Mouse (Mus musculus) kidney, embryonic 15.5 days (tissue): ENCODE measurements at regions not wholly inside any gene's neighbourhood (a gene's known extent, or its start where the extent isn't known, plus 50 kb on each side); places are given as distances from the start of the nearest gene placed in this dataset.
"Not testable (repeated sequence)": the region's sequence is repeated elsewhere in the genome, so short reads cannot be mapped to it uniquely, and the experiment has no call there.

Experiments used
- ATAC-seq: fragments of 200-750 bp; cut with Nextera tagmentation; replicated peaks from 2 replicates; pipeline ENCODE4 v1.8.0; 2017; ENCODE audit warnings: moderate TSS enrichment; ENCODE audit not compliant: low FRiP score
- H3K27ac ChIP-seq: fragments of 300-500 bp; sonication (generic); 2 replicates; pipeline ENCODE4 v1.5.1; 2015; ENCODE audit warnings: mild to moderate bottlenecking, inconsistent platforms
- H3K27me3 ChIP-seq: fragments of 300-500 bp; sonication (generic); 2 replicates; pipeline ENCODE4 v1.6.1; 2015; ENCODE audit warnings: inconsistent platforms
- H3K36me3 ChIP-seq: fragments of 300-500 bp; sonication (generic); 2 replicates; pipeline ENCODE4 v1.6.1; 2015; ENCODE audit warnings: inconsistent platforms
- H3K4me1 ChIP-seq: fragments of 300-500 bp; sonication (generic); 2 replicates; pipeline ENCODE4 v1.6.1; 2015; ENCODE audit warnings: inconsistent platforms
- H3K4me2 ChIP-seq: fragments of 300-500 bp; sonication (generic); 2 replicates; pipeline ENCODE4 v1.6.1; 2015; ENCODE audit warnings: moderate library complexity, mild to moderate bottlenecking, inconsistent platforms
- H3K4me3 ChIP-seq: fragments of 300-500 bp; sonication (generic); replicated peaks from 2 replicates; pipeline ENCODE4 v1.5.1; 2015; ENCODE audit warnings: mild to moderate bottlenecking, inconsistent platforms
- H3K9ac ChIP-seq: fragments of 300-500 bp; sonication (generic); 2 replicates; pipeline ENCODE4 v1.6.1; 2015; ENCODE audit warnings: mild to moderate bottlenecking, inconsistent platforms
- H3K9me3 ChIP-seq: fragments of 300-500 bp; sonication (generic); replicated peaks from 2 replicates; pipeline ENCODE4 v1.6.1; 2016; ENCODE audit warnings: inconsistent platforms
- WGBS: fragments of 180-500 bp; shearing (Covaris S2); methylation state at CpG from one replicate; pipeline ENCODE4 v1.1.7; 2015; ENCODE audit warnings: mixed read lengths; 5-methylcytosine and 5-hydroxymethylcytosine counted together

DNA sequence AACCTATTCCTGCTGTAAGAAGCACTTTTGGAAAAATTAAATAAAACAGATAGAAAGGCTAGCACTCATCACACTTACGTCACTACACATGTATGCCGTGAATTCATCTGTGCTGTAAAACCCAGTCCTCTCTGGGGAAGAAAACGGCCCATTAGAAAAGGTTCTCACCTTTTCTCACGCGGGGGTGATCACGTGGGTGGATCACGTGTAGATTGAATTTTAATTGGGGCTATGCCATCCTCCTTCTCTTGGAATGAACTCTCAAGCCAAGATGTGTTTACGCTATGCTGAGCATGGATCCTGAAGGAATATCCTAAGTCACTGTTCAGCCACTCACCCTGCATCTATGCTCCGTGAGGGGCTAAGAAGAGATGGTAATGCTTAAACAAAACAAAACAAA lies 172.8 kb upstream of the Klf14 start:
- Histone ChIP-seq H3K36me3 (no peaks in the 10 kb centered on the region), H3K4me2 (no peak overlapping the region), H3K4me1 (peaks cover 7% of the 10 kb centered on the region; the same call in 1 of the 2 replicates), H3K4me3 (no peak overlapping the region), H3K27ac (no peak overlapping the region), H3K9ac (no peak overlapping the region), H3K27me3 (no peaks in the 10 kb centered on the region), H3K9me3 (no peaks in the 10 kb centered on the region)
- WGBS = 72% methylated on average over 9 of the region's 9 CpGs
- no peak for ATAC-seq

DNA sequence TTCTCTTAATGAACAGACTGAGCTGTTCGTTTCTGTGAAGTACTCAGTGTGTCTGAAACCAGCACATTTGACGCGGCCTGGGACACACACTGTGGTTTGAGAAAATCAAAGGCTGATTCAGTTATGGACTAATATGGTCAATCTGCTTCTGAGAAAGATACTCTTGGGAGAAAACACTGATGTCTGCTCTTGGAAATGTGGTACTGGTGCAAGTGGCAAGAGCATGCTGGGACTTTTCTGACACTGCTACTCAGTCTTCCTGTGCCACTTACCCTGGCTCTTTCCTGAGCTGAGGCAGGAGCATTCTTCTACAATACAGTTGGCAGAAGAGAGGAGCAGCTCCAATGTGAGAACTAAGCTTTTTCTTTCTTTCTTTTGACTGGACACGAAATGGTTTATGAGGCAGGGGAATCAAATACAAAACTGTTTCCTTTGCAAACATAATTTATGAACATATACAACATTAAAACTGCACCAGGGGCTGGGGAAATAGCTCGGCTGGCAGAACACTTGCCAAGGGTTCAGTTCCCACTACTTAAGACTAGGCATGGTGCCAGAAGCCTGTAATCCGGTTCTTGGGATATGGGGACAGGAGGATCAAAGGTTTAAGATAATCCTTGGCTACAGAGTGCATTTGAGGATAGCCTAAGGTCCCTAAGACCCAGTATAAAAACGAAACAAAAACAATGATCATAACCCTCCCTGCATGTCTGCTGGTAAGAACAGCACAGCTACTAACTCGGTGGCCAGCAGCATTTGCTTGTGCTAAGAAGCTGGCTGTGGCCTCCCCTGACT lies 173.7 kb upstream of the Klf14 start:
- Histone ChIP-seq H3K27ac (no peak overlapping the region), H3K9me3 (no peaks in the 10 kb centered on the region), H3K4me1 (peaks cover 7% of the 10 kb centered on the region; the same call in 1 of the 2 replicates), H3K36me3 (no peaks in the 10 kb centered on the region), H3K9ac (no peak overlapping the region), H3K4me2 (no peak overlapping the region), H3K27me3 (no peaks in the 10 kb centered on the region), H3K4me3 (no peak overlapping the region)
- ATAC-seq = no peak
- 67% methylated on average over 8 of the region's 8 CpGs for WGBS

DNA sequence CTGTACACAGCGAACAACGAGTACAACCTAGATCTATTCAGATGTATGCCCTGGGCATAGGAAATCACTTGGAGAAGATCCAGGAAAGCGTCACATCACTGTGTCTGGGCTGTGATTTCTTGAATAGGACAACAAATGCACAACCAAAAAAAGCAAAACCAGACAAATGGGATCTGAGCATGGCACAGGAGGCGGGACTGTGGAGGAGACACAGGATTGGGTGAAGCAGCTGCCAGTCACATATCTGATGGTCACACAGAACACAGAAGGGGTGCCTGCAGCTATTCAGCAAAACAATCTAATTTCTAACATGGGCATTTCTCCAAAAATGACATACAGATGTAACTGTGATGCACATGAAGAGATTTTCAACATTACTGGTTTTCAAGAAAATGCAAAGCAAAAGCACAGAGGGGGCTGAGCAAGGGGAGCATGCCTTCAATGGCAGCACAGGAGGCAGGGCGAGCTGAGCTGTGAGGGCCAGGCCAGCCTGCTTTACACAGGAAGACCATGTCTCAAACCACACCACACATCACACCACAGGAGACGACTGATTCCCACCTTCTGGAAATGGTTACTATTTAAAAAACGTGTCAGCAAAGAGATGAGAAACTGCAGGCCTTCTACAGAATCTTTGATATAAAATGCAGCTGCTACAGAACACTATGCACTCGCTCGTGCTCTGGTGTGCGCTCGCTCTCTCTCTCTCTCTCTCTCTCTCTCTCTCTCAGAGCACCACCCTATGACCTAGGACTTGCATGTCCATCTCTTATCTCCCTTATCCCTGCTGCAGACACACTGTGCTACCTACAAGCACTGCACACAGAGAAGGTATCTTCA lies 175.2 kb upstream of the Klf14 start:
- H3K4me1 ChIP-seq = peaks cover 6% of the 10 kb centered on the region; the same call in 1 of the 2 replicates
- H3K9me3 ChIP-seq = no peaks in the 10 kb centered on the region
- no peaks in the 10 kb centered on the region for H3K27me3 ChIP-seq
- WGBS = 93% methylated on average over 11 of the region's 11 CpGs
- ATAC-seq = no peak
- no peak overlapping the region for H3K4me3 ChIP-seq
- no peak overlapping the region for H3K27ac ChIP-seq
- H3K9ac ChIP-seq = no peak overlapping the region
- H3K4me2 ChIP-seq = no peak overlapping the region
- H3K36me3 ChIP-seq = no peaks in the 10 kb centered on the region

DNA sequence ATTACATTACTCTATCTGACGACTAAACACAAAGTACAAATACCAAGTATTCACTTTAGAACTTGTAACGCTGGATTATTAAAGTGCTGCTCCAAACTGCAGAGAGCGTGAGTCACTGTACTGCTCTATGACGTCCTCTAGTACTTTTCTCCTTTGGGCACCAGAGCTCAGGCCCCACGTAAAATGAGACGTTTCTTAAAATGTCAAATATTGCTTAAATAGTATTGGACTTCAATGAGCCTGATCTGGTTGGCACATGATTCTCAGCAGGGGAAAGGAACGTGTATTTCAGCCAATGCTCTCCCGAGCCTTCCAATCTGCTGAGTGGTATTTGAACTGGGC lies 175.8 kb upstream of the Klf14 start:
- Histone ChIP-seq H3K36me3 (no peaks in the 10 kb centered on the region), H3K4me3 (no peak overlapping the region), H3K27me3 (no peaks in the 10 kb centered on the region), H3K9ac (no peak overlapping the region), H3K9me3 (no peaks in the 10 kb centered on the region), H3K4me2 (no peak overlapping the region), H3K4me1 (0 out of 2 replicates have a peak, but pooled peaks cover 3% of the 10 kb centered on the region), H3K27ac (no peak overlapping the region)
- no peak for ATAC-seq
- 84% methylated on average over 8 of the region's 8 CpGs for WGBS

DNA sequence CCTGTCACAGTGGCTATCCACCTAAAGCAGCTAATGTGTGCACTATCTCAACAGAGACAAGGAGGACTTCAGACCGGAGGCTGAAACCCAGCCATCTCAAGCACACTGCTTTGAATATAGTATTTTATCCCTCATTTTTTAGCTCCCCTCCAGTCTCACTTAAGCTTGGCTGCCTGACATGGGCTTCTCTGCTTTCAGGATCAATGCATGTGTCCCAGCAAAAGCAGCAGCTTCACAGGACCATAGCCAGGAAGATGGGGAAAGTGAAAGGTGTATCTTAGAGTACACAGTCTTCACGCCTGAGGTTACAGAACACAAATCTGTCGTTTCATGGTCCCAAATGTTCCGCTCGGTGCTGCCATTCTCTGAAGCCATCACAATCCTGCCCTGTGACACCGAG lies 176.7 kb upstream of the Klf14 start:
- Histone ChIP-seq H3K9me3 (no peaks in the 10 kb centered on the region), H3K4me2 (no peak overlapping the region), H3K4me3 (no peak overlapping the region), H3K27me3 (no peaks in the 10 kb centered on the region), H3K9ac (no peak overlapping the region), H3K36me3 (no peaks in the 10 kb centered on the region), H3K4me1 (no peaks in the 10 kb centered on the region), H3K27ac (no peak overlapping the region)
- 76% methylated on average over 6 of the region's 6 CpGs for WGBS
- ATAC-seq = no peak

DNA sequence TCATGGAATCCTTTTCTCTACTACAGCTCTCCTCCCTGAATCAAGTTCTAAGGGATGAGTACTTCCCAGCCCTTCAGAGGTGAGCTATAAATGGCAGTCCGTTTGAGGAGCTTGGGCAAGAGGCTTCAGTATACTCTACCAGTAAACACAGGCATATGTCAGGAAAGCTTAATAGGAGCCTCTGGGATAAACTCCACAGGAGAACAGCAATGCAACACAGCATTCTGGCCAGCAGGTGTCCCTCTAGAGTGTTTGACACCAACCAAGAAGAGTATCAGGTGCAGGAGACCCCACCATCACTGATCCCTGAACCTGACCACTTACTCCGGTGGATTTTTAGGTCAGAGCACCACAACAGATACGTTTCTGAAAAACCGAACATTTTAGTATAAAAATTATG lies 178.0 kb upstream of the Klf14 start:
- H3K27me3 ChIP-seq = no peaks in the 10 kb centered on the region
- no peak for ATAC-seq
- no peak overlapping the region for H3K9ac ChIP-seq
- no peaks in the 10 kb centered on the region for H3K36me3 ChIP-seq
- no peaks in the 10 kb centered on the region for H3K9me3 ChIP-seq
- no peak overlapping the region for H3K4me3 ChIP-seq
- H3K27ac ChIP-seq = no peak overlapping the region
- no peak overlapping the region for H3K4me2 ChIP-seq
- WGBS = 57% methylated on average over 4 of the region's 4 CpGs
- no peaks in the 10 kb centered on the region for H3K4me1 ChIP-seq

DNA sequence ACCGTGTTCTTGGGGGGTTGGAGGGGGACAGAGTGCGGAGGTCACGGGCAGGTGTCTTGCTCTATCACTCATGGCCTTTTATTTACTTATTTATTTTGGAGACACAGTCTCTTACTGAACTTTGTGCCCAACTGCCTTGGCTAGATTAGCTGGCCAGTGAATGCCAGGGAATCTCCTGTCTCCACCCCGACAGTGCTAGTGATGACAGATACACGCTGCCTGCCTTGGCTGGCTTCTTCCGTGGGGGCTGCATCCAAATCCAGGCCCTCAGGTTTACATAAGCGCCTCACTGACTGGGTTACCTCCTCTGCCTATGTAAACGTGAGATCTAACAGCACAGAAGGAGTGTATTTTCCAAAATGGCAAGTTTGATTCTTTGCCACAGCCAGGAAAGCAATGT lies 178.5 kb upstream of the Klf14 start:
- H3K27ac ChIP-seq = no peak overlapping the region
- WGBS = 84% methylated on average over 8 of the region's 8 CpGs
- ATAC-seq = no peak
- no peak overlapping the region for H3K4me2 ChIP-seq
- no peak overlapping the region for H3K4me3 ChIP-seq
- H3K36me3 ChIP-seq = no peaks in the 10 kb centered on the region
- H3K9ac ChIP-seq = no peak overlapping the region
- no peaks in the 10 kb centered on the region for H3K27me3 ChIP-seq
- no peaks in the 10 kb centered on the region for H3K4me1 ChIP-seq
- H3K9me3 ChIP-seq = no peaks in the 10 kb centered on the region

DNA sequence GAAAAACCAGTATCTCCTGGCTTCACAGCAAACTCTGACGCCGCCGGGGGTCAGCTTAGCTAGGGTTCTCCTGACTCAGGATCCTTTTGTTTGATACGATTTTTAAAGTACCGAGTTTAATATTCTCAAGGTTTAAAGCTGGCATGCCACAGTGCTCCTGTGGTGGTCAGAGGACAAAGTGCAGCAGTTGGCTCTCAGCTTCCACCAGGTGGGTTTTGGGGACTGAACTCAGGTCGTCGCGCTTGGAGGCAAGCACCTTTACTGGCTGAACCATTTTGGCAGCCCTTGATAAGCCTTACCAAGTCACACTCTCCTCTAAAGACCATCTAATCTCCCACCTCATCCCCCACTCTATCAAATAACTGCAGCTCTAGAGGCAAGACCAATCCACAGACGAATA lies 181.1 kb upstream of the Klf14 start:
- Histone ChIP-seq H3K9me3 (no peaks in the 10 kb centered on the region), H3K9ac (no peak overlapping the region), H3K36me3 (no peaks in the 10 kb centered on the region), H3K27me3 (no peaks in the 10 kb centered on the region), H3K4me3 (no peak overlapping the region), H3K27ac (no peak overlapping the region), H3K4me2 (no peak overlapping the region), H3K4me1 (no peaks in the 10 kb centered on the region)
- WGBS = 91% methylated on average over 9 of the region's 9 CpGs
- ATAC-seq = no peak

DNA sequence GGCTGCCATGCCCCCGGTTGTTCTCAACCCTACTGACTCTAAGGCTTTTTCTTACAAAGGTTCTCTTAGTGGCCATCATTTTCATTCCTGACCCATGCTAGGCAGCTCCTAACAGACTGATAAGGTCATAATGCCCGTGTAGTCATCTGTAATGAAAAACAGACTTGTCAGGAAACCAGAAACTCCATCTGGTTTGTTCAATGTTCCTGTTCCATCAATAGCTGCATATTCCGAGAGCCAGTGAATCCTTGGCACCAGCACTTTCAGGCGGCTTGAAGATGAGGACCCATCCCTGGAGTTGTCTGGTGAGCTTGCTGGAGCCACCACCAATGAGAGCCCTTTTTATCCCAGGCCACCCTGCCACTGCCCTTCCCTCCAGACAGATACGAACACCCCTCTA lies 181.7 kb upstream of the Klf14 start:
- 82% methylated on average over 5 of the region's 5 CpGs for WGBS
- no peak for ATAC-seq
- H3K4me2 ChIP-seq = no peak overlapping the region
- H3K9ac ChIP-seq = no peak overlapping the region
- no peaks in the 10 kb centered on the region for H3K9me3 ChIP-seq
- H3K4me3 ChIP-seq = no peak overlapping the region
- H3K4me1 ChIP-seq = no peaks in the 10 kb centered on the region
- H3K27ac ChIP-seq = no peak overlapping the region
- H3K36me3 ChIP-seq = no peaks in the 10 kb centered on the region
- no peaks in the 10 kb centered on the region for H3K27me3 ChIP-seq

DNA sequence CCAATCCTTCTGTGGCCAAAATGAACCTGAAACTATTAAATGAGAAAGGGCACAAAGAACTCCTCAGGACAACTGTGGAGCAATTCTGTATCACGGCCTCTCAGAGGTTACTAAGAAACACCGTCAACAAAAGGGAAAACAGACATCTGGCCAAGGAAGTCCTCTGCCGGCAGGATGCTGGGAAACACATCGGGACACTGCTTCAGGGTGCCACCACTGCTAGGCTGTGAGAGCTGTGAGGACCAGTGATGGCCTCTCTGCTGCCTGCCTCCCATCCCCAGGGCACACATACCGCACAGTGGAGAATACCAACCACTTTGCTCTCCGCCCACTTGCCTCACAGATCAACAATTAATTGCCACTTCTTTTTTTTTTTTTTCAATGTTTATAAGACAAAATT lies 182.6 kb upstream of the Klf14 start:
- no peak for ATAC-seq
- Histone ChIP-seq H3K4me3 (no peak overlapping the region), H3K4me2 (no peak overlapping the region), H3K36me3 (no peaks in the 10 kb centered on the region), H3K27ac (no peak overlapping the region), H3K4me1 (no peaks in the 10 kb centered on the region), H3K27me3 (no peaks in the 10 kb centered on the region), H3K9ac (no peak overlapping the region), H3K9me3 (no peaks in the 10 kb centered on the region)
- 73% methylated on average over 6 of the region's 6 CpGs for WGBS

DNA sequence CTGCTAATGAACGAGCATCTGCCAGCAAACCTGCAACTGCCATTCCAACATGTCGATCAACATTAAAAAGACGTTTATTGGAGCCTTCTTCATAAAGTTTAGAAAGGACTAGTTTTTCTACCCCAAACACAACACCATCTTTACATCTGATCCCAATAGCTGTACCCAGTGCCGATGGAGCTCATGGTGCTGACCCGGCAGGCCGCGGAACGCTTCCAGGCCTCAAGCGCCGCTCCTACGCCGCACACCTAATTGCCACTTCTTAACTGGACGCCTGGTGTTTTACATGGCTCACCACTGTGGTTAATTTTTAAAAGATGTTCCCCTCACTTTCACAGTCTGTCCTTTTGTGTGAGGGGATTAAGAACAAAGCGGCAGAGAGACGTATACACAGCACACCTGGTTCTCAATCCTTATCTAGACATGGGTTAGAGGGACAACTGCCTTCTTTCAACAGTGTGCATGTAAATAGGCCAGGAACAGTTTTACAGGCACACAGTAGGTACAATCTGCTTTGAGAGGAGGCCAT lies 183.7 kb upstream of the Klf14 start:
- H3K27ac ChIP-seq, H3K27me3 ChIP-seq, H3K9me3 ChIP-seq, H3K4me2 ChIP-seq, H3K4me3 ChIP-seq, H3K9ac ChIP-seq, ATAC-seq, H3K4me1 ChIP-seq, H3K36me3 ChIP-seq: not testable (repeated sequence)
- WGBS = 88% methylated on average over 15 of the region's 15 CpGs

DNA sequence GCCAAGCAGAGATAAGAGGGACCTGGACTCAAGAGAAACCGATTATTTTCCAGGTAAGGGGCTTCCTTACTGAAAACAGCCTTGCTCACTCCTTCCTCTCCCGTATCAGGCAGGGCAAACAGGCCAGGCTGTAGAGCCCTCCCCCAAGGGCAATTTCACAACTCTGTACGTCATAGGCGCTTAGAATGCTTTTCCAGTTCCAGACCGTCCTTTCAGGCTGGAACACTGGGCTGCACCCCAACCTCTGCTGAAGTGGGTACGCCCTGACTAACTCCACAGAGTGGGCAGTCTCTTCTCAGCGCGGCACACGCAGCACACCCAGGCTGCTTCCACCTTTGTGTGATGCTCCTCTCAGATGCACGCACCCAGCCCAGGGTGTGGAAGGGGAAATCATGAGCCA lies 186.8 kb upstream of the Klf14 start:
- Histone ChIP-seq H3K4me1 (peaks cover 22% of the 10 kb centered on the region), H3K4me3 (no peak overlapping the region), H3K9me3 (no peaks in the 10 kb centered on the region), H3K9ac (no peak overlapping the region), H3K27me3 (no peaks in the 10 kb centered on the region), H3K36me3 (no peaks in the 10 kb centered on the region), H3K27ac (no peak overlapping the region), H3K4me2 (no peak overlapping the region)
- WGBS = 81% methylated on average over 10 of the region's 10 CpGs
- ATAC-seq = no peak
